In genomic region chr3:38908426-38909111, GRCm38 (mm10) we compare ENCODE assay signal across 11 mouse cellular contexts. TPM values are rescaled to one million over a fixed set of nuclear protein-coding genes. Genes with fewer than 3 reads are reported as not detected.
DNase-seq lines count a peak whose midpoint lies in the region; ATAC-seq lines count a peak whose summit lies in the region.
"Had no signal": no experiment of that assay in that cellular context is flagged by ENCODE, and none has a peak within 500 bp of the region (broad histone marks: within the 10 kb centered on the region; RNA-seq: fewer than 3 reads in every experiment).

No protein-coding gene starts in this region.

- H3K9me3 ChIP-seq in heart, embryonic 15.5 days (replicated peaks): no peaks in the 10 kb centered on the region
- H3K9me3 ChIP-seq in forebrain, embryonic 15.5 days: no peaks in the 10 kb centered on the region
- no peaks in the 10 kb centered on the region for H3K9me3 ChIP-seq in hindbrain, embryonic 15.5 days
- H3K9me3 ChIP-seq in neural tube, embryonic 12.5 days: no peaks in the 10 kb centered on the region
- H3K9me3 ChIP-seq: intestine, embryonic 15.5 days had no signal

- no peak for ATAC-seq in heart, embryonic 15.5 days (replicated peaks; ENCODE audit: insufficient number of reproducible peaks, insufficient read depth, low FRiP score, low read depth)
- ATAC-seq in forebrain, embryonic 15.5 days (replicated peaks): peak; percentile 66
- ATAC-seq in hindbrain, embryonic 15.5 days (ENCODE audit: low FRiP score, low read depth): no peak; the same call in 1 of the 2 replicates
- peak; percentile 18; the same call in 1 of the 2 replicates for ATAC-seq in neural tube, embryonic 12.5 days (ENCODE audit: low FRiP score, low read depth)
- ATAC-seq: intestine, embryonic 15.5 days; Patski had no signal

- H3K9ac ChIP-seq in heart, embryonic 15.5 days: no peak overlapping the region
- 0 out of 2 replicates have a peak overlapping the region, but pooled peaks have one; percentile 1 for H3K9ac ChIP-seq in forebrain, embryonic 15.5 days (replicated peaks)
- peak overlapping the region; percentile 17; the same call in 1 of the 2 replicates for H3K9ac ChIP-seq in hindbrain, embryonic 15.5 days
- no peak overlapping the region for H3K9ac ChIP-seq in neural tube, embryonic 12.5 days
- H3K9ac ChIP-seq: intestine, embryonic 15.5 days had no signal

- H3K4me3 ChIP-seq in heart, embryonic 15.5 days: no peak overlapping the region
- no peak overlapping the region for H3K4me3 ChIP-seq in forebrain, embryonic 15.5 days
- peak overlapping the region; percentile 27; the same call in 1 of the 2 replicates for H3K4me3 ChIP-seq in hindbrain, embryonic 15.5 days
- H3K4me3 ChIP-seq in neural tube, embryonic 12.5 days: no peak overlapping the region
- H3K4me3 ChIP-seq: intestine, embryonic 15.5 days had no signal

- H3K36me3 ChIP-seq in heart, embryonic 15.5 days: no peaks in the 10 kb centered on the region
- H3K36me3 ChIP-seq in forebrain, embryonic 15.5 days: no peaks in the 10 kb centered on the region
- H3K36me3 ChIP-seq in hindbrain, embryonic 15.5 days: no peaks in the 10 kb centered on the region
- no peaks in the 10 kb centered on the region for H3K36me3 ChIP-seq in neural tube, embryonic 12.5 days
- H3K36me3 ChIP-seq: intestine, embryonic 15.5 days had no signal

- no peaks in the 10 kb centered on the region for H3K27me3 ChIP-seq in heart, embryonic 15.5 days
- no peaks in the 10 kb centered on the region for H3K27me3 ChIP-seq in forebrain, embryonic 15.5 days
- no peaks in the 10 kb centered on the region for H3K27me3 ChIP-seq in hindbrain, embryonic 15.5 days
- no peaks in the 10 kb centered on the region for H3K27me3 ChIP-seq in neural tube, embryonic 12.5 days (replicated peaks)
- H3K27me3 ChIP-seq: intestine, embryonic 15.5 days; Patski had no signal

- no peak overlapping the region for H3K27ac ChIP-seq in heart, embryonic 15.5 days
- peak overlapping the region; percentile 72 for H3K27ac ChIP-seq in forebrain, embryonic 15.5 days (replicated peaks)
- peak overlapping the region; percentile 38; the same call in 1 of the 2 replicates for H3K27ac ChIP-seq in hindbrain, embryonic 15.5 days (replicated peaks)
- H3K27ac ChIP-seq in neural tube, embryonic 12.5 days: no peak overlapping the region
- H3K27ac ChIP-seq: intestine, embryonic 15.5 days had no signal

- DNase-seq in heart, adult 18-20 months: no peak
- DNase-seq in adipocyte (ENCODE audit: low spot score): no peak
- no peak for DNase-seq in urinary bladder, postnatal 4 days (ENCODE audit: low spot score in 2 of 2)
- DNase-seq: kidney, postnatal 36 days; thymus, postnatal 36 days had no signal

- H3K4me1 ChIP-seq in heart, embryonic 15.5 days (replicated peaks): peaks cover 11% of the 10 kb centered on the region
- peaks cover 45% of the 10 kb centered on the region for H3K4me1 ChIP-seq in forebrain, embryonic 15.5 days
- H3K4me1 ChIP-seq in hindbrain, embryonic 15.5 days (replicated peaks): peaks cover 33% of the 10 kb centered on the region
- peaks cover 50% of the 10 kb centered on the region for H3K4me1 ChIP-seq in neural tube, embryonic 12.5 days

- peak overlapping the region; percentile 39; the same call in 1 of the 2 replicates for H3K4me2 ChIP-seq in heart, embryonic 15.5 days
- H3K4me2 ChIP-seq in forebrain, embryonic 15.5 days (replicated peaks): peak overlapping the region; percentile 36
- peak overlapping the region; percentile 55 for H3K4me2 ChIP-seq in hindbrain, embryonic 15.5 days
- H3K4me2 ChIP-seq in neural tube, embryonic 12.5 days (replicated peaks): peak overlapping the region; percentile 51
- H3K4me2 ChIP-seq: intestine, embryonic 15.5 days had no signal

- WGBS in heart, embryonic 15.5 days: 75% methylated on average over 13 of the region's 13 CpGs
- whole genome bisulfite sequencing in forebrain, embryonic 15.5 days: 37% methylated on average over 13 of the region's 13 CpGs
- 19% methylated on average over 13 of the region's 13 CpGs for WGBS in hindbrain, embryonic 15.5 days
- WGBS in neural tube, embryonic 12.5 days: 26% methylated on average over 13 of the region's 13 CpGs

RNA-seq across cellular contexts. Expression of gene Fat4, which starts 21.8 kb away (rescaled TPM):
- 2.4 and 3.5 TPM in 2 replicates for polyA plus RNA-seq in heart, embryonic 15.5 days (2015; fragmentation: Nextera tagmentation; extraction: Ambion mirVana)
- total RNA-seq in heart, adult 18-20 months (2021): 1 to 10 TPM; 3.9 to 4.0 TPM
- polyA plus RNA-seq in forebrain, embryonic 15.5 days (2015; fragmentation: Nextera tagmentation; extraction: Ambion mirVana): 11.2 and 11.3 TPM in 2 replicates
- 9.0 and 9.2 TPM in 2 replicates for polyA plus RNA-seq in hindbrain, embryonic 15.5 days (2015; fragmentation: Nextera tagmentation; extraction: Ambion mirVana)
- polyA plus RNA-seq in neural tube, embryonic 12.5 days (2016; fragmentation: Nextera tagmentation; extraction: Ambion mirVana): 12.1 and 13.0 TPM in 2 replicates

Comparison
In these comparisons a context has a peak if more than half of its experiments do, and no peak if none do; other contexts are left out.
1. ATAC-seq: peak in forebrain, embryonic 15.5 days (single experiment) and neural tube, embryonic 12.5 days (single experiment); none in heart, embryonic 15.5 days (single experiment) and hindbrain, embryonic 15.5 days (single experiment).
2. H3K27ac ChIP-seq: peak in forebrain, embryonic 15.5 days (single experiment) and hindbrain, embryonic 15.5 days (single experiment); none in heart, embryonic 15.5 days (single experiment) and neural tube, embryonic 12.5 days (single experiment).
3. H3K9ac ChIP-seq: peak in forebrain, embryonic 15.5 days (single experiment) and hindbrain, embryonic 15.5 days (single experiment); none in heart, embryonic 15.5 days (single experiment) and neural tube, embryonic 12.5 days (single experiment).
4. Peak in every context shown above with its lines, with median percentiles within 50 percentile points of each other: H3K4me2 ChIP-seq.